Comparison of ENCODE assay signal across 30 mouse cellular contexts in genomic region chr12:67010318-67010717, GRCm38 (mm10).
"Had no signal": no experiment of that assay in that cellular context is flagged by ENCODE, and none has a peak within 500 bp of the region (broad histone marks: within the 10 kb centered on the region; RNA-seq: fewer than 3 reads in every experiment).

No protein-coding gene starts in this region.

- H3K4me2 ChIP-seq: limb, embryonic 12.5 days; limb, embryonic 13.5 days; limb, embryonic 15.5 days; liver, embryonic 11.5 days; liver, embryonic 12.5 days; liver, embryonic 13.5 days; liver, embryonic 15.5 days; lung, embryonic 14.5 days; lung, embryonic 15.5 days; midbrain, embryonic 11.5 days; midbrain, embryonic 12.5 days; midbrain, embryonic 13.5 days; midbrain, embryonic 15.5 days; neural tube, embryonic 12.5 days had no signal

- H3K4me3 ChIP-seq: limb, embryonic 10.5 days; limb, embryonic 12.5 days; limb, embryonic 13.5 days; limb, embryonic 15.5 days; liver, embryonic 12.5 days; liver, embryonic 13.5 days; liver, embryonic 15.5 days; lung, embryonic 15.5 days; megakaryocyte, embryonic 14.5 days; midbrain, embryonic 10.5 days; midbrain, embryonic 12.5 days; midbrain, embryonic 13.5 days; midbrain, embryonic 15.5 days; myocyte; neural tube, embryonic 12.5 days had no signal

- H3K9ac ChIP-seq: limb, embryonic 12.5 days; limb, embryonic 13.5 days; limb, embryonic 15.5 days; liver, embryonic 12.5 days; liver, embryonic 13.5 days; liver, embryonic 14.5 days; liver, embryonic 15.5 days; liver, postnatal 0 days; lung, embryonic 14.5 days; lung, embryonic 15.5 days; midbrain, embryonic 12.5 days; midbrain, embryonic 13.5 days; midbrain, embryonic 15.5 days; neural tube, embryonic 12.5 days had no signal

- H3K4me1 ChIP-seq: limb, embryonic 10.5 days; limb, embryonic 12.5 days; limb, embryonic 13.5 days; limb, embryonic 15.5 days; liver, embryonic 12.5 days; liver, embryonic 13.5 days; liver, embryonic 15.5 days; lung, embryonic 15.5 days; megakaryocyte, embryonic 14.5 days; midbrain, embryonic 10.5 days; midbrain, embryonic 12.5 days; midbrain, embryonic 13.5 days; midbrain, embryonic 15.5 days; neural tube, embryonic 12.5 days had no signal

- DNase-seq: left cerebral cortex, postnatal 4 days; liver; liver, embryonic 13.5 days; liver, postnatal 0 days; lung, adult 18-20 months; lung, adult 2 months; lung, embryonic 14.5 days; lung, postnatal 10 days; lung, postnatal 14 days; lung, postnatal 36 days; lung, postnatal 4 days; midbrain, embryonic 14.5 days had no signal

- H3K27ac ChIP-seq: limb, embryonic 10.5 days; limb, embryonic 12.5 days; limb, embryonic 13.5 days; limb, embryonic 15.5 days; liver, embryonic 12.5 days; liver, embryonic 13.5 days; liver, embryonic 14.5 days; liver, embryonic 15.5 days; lung, embryonic 15.5 days; macrophage; midbrain, embryonic 10.5 days; midbrain, embryonic 12.5 days; midbrain, embryonic 13.5 days; midbrain, embryonic 15.5 days; neural tube, embryonic 12.5 days had no signal

- H3K9me3 ChIP-seq: limb, embryonic 10.5 days; limb, embryonic 12.5 days; limb, embryonic 13.5 days; limb, embryonic 15.5 days; liver, embryonic 12.5 days; liver, embryonic 13.5 days; liver, embryonic 15.5 days; lung, embryonic 15.5 days; midbrain, embryonic 10.5 days; midbrain, embryonic 12.5 days; midbrain, embryonic 13.5 days; midbrain, embryonic 15.5 days; neural tube, embryonic 12.5 days had no signal

- H3K27me3 ChIP-seq: limb, embryonic 12.5 days; limb, embryonic 13.5 days; limb, embryonic 15.5 days; liver, embryonic 12.5 days; liver, embryonic 13.5 days; liver, embryonic 15.5 days; lung, embryonic 15.5 days; megakaryocyte, embryonic 14.5 days; midbrain, embryonic 12.5 days; midbrain, embryonic 13.5 days; midbrain, embryonic 15.5 days; neural tube, embryonic 12.5 days had no signal

- H3K36me3 ChIP-seq: limb, embryonic 10.5 days; limb, embryonic 12.5 days; limb, embryonic 13.5 days; limb, embryonic 15.5 days; liver, embryonic 12.5 days; liver, embryonic 13.5 days; liver, embryonic 15.5 days; lung, embryonic 15.5 days; midbrain, embryonic 10.5 days; midbrain, embryonic 12.5 days; midbrain, embryonic 13.5 days; midbrain, embryonic 15.5 days; neural tube, embryonic 12.5 days had no signal
